Mouse (Mus musculus): Measurements from ENCODE around the gene Arhgap21.
A peak's percentile ranks its signal among the peaks of the same experiment; 100 is the strongest.

Arhgap21 gene

DNA sequence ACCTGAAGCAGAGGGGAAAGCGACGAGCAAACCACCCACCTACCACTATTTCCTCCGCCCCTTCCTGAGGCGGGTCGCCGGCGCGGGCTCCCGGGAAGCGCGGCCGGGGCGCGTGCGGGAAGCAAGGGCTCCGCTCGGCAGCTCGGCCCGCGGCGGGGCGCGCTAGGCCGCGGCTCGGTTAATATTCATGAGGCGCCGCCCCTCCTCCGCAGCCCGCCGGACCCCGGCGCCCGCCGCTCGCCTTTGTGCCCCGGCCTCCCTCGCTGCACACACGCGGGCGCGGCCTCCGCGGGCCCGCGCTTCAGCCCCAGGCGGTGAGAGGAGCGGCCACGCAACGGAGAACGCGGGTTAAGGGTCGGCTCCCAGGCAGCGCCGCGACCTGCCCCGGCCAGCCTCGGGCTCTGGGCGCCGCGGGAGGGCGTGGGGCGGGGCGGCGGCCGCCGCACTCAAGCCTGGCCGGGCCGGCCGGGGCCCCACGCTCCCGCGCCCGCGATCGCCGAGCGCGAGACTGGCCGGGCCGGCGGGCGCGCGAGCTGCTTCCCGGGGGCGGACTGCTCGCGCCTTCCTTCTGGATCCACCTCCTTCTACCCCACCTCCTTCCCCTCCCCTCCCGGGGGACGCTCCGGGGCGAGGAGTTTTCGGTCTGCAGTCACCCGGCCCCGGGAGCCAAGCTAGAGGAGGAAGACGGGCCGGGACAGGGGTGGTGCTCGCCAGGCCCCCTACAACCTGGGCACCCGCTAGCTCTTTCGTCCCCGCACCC is at the start of gene Arhgap21:
Gene Arhgap21, minus strand, starts transcription at position 441 of the 760 bp plus-strand sequence.
- DNase-seq (ENCODE audit: low spot score) = peak; percentile 76

GRCm38 (mm10) chr2:21016589-21016988 is 47.9 kb upstream of the Arhgap21 start:
- DNase-seq (ENCODE audit: low spot score) = no peak

GRCm38 (mm10) chr2:21010806-21011397 is 42.2 kb upstream of the Arhgap21 start:
- peak; percentile 35 for DNase-seq (ENCODE audit: low spot score)

DNA sequence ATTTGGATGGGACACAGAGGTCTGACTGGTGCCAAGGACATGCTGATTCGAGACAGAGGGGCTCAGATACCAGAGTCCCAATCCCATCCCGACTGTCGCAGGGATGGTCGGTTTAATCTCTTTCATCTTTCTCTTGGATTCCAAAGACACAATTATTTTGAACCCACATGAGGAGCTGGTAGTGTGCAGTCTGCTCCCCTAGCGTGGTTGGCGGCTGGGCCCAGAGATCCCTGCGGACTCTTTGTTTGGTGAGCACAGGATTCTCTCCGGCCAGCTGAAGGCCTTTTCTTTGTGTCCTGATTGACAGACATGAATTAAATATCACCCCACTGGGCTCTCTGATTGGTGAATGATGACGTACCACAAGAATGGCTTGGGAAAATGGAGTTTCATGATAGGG is 41.5 kb upstream of the Arhgap21 start:
- DNase-seq (ENCODE audit: low spot score) = peak; percentile 73

DNA sequence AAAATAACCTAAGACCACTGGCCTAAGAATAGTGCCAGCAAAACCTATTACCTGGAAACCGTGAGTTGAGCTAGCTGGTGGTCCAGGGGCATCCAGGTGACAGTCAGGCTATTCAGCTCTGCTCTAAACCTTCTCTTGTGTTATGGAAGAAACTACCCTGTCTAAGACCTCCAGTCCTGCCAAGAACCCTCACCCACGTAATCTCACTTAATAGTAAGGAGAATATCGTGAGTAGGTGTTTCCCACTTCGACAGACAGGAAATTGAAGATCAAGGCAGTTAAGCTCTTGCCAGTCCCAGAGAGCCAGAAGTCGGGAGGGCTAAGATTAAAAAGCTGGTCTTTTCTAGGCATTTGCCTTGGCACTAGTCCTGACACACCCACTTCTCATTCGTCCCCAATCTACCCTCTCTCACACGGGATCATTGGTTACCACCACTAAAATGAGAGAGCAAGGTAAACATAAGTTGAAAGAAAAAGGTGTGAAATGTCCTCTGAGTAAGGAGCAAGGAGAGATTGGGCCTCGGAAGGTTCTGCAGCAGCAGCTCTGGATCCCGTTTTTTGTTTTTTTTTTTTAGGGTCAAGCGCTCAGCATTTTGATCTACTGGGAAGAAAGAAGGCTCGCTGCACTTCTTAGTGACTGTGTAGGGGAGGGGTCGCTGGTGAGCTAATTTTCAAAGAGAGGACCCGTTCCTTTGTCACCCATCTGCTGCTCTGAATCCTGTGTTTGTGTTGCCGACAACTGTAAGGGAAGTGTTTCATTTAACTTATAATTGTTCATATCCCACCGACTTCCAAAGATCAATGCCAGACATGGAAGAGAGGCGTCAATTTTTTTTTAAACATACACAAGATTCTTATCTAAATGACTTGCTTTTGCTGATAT is 40.8 kb upstream of the Arhgap21 start:
- DNase-seq (ENCODE audit: low spot score) = peak; percentile 44

DNA sequence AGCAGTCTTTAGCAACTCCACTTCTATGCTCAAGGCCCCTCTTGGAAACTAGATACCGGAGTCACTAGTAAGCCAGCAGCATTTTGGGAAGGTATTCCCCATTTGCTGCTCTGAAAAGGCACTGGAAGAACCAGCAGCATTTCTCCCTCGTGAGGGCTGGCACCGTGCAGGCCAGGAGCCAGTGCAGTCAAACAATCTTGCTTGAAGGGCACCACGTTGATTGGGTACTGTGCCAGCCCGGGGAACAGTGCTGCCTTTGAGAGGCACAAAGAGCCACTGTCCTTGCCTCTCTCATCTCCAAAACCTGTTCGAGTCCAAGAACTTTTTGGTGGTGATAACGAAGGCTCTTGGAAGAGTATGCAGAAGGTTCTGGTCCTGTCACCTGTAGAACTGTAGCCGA is 33.9 kb upstream of the Arhgap21 start:
- no peak for DNase-seq (ENCODE audit: low spot score)

- DNase-seq (ENCODE audit: low spot score) = no peak
These were observed 32.5 kb upstream of the Arhgap21 start for GRCm38 (mm10) chr2:21001156-21001555.

DNA sequence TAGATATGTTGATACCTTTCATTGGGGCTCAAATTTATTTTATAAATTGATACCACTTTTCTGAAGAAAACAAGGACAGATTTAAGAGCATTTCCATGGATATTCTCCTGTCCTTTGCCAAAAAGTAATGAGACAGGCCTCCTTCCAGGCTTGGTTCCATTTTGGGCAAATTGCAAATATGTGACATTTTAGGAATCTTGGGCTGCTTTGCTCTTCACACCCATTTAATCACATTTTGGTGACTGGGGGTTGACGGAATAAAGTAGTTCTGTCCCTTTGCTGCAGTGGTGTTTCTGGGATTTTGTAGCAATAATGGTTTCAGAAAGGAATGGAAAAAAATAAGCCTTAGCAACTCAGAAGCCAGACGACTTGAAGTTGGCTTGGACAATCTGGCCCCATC is 26.9 kb upstream of the Arhgap21 start:
- no peak for DNase-seq (ENCODE audit: low spot score)

GRCm38 (mm10) chr2:20991508-20991907 is 22.8 kb upstream of the Arhgap21 start:
- no peak for DNase-seq (ENCODE audit: low spot score)

DNA sequence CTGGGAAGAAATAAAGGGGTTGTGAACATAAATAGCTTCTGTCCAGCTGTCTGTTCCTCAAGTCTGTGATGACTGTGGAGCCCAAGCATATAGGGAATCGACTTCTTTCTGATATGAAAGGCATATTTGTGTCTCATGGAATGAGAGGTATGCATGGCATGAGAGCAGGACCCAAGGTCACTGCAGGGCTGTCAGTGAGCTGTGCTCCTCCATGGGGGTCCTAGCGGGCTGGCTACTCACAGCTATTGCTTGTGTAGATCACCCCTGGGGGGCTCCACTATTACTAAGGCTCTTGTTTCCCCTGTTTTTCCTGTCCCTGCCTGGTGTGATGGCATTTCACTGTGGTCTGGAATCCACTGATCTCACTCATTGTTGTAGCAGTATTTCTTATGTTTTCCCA is 22.2 kb upstream of the Arhgap21 start:
- peak; percentile 24 for DNase-seq (ENCODE audit: low spot score)

GRCm38 (mm10) chr2:20990056-20990455 is 21.4 kb upstream of the Arhgap21 start:
- no peak for DNase-seq (ENCODE audit: low spot score)

- DNase-seq (ENCODE audit: low spot score) = no peak
These were observed 19.1 kb upstream of the Arhgap21 start for GRCm38 (mm10) chr2:20987822-20988221.

GRCm38 (mm10) chr2:20978726-20979125 is 10.0 kb upstream of the Arhgap21 start:
- no peak for DNase-seq (ENCODE audit: low spot score)

DNA sequence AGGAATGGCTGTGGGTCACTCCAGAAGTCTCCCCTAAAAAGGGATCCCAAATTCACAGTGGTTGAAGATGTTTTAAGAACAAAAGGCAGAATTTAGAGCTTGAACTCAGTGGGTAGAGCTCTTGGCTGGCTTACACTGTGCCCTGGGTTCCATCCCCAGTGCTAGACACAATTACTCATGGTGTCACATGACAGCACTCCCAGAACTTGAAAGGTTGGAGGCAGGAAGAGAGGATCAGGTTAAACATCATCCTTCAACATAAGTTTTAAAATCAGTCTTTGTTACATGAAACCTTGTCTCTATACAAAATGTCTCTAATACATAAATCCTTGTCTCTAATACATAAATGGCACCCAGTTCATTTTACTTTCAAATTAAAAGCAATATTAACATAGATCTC is 8.4 kb upstream of the Arhgap21 start:
- no peak for DNase-seq (ENCODE audit: low spot score)

DNA sequence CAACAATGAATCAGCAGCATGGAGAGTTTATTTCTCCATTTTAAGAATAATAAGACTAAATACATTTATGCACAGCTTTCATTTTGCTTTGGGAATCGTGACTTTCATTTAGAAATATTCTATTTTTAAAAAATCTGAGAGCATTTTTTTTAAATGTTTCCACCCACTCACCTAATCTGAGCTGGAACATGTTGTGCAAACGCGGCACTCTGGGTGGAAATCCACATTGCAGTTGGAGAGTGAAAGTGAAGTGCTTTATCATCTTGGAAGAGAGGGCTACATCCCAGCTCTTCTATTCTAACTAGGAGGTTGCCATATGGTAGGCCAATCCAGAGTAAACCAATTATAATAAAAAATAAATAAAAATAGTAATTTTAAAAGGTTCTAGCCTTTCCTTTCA is 4.8 kb upstream of the Arhgap21 start:
- no peak for DNase-seq (ENCODE audit: low spot score)

- DNase-seq (ENCODE audit: low spot score) = no peak
These were observed 3.5 kb upstream of the Arhgap21 start for GRCm38 (mm10) chr2:20972180-20972579.

DNA sequence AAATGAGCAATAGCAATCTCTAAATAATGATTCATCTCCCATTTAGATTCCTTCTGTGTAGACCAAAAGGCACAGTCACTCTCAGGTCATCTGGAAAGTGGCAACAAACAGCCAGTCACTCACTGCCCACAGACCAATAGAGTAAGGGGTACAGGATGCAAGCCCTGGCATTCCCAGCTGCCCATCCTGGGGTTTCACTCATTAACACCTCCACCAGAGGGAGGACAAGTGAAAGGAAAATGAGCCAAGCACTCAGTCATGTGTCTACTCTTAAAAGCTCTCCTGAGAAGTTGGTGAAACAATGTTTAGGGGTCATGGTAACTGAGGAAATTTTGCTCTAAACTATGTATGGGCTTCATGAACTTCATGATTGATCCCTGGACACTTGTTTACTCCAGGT is 2.9 kb upstream of the Arhgap21 start:
- no peak for DNase-seq (ENCODE audit: low spot score)

DNA sequence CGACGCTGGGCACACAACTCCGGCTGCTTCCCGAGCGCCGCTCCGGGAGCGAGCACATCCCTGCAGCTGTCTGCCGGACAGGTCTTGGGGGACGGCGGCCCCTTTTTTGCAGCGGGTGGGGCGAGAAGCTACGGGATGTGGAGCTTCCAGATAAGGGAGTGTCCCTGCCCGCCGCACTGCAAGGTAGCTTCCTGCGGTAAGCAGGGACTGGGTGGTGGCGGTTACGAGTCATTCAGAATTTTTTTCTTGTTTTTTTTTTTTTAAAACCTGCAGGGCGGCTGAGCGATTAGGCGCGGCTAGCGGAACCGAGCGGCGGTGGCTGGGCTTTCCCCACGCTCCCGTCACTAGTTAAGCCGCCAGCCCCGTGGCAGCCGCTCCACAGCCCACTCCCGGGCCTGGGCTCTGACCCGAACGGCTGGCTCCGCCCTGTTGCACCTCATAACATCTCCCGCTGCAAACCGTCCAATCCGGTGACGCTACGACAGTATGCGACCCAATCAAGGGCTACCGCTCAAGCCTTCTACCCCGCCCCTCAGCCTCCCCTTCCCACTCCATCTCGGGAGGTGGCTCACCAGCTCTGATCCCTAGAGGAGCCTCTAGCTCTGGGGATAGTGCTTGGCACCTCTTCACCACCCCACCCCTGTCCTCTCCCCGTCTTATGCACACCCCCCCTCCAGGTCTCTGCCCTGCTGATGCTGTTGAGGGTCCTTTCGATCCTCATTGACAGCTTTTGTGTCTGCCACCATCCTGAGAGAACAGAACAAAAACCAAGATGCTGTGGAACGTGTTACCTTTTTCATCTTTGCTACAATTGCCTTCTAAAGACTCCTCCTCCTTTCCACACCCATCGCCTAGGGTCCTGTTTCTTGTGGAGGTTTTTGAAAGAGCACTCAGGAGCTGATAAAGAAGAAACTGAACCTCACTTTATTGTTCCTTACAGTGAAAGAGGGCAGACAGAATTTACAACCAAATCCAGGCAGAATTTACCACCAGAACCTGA is 820 bp upstream of the Arhgap21 start:
- DNase-seq (ENCODE audit: low spot score) = peak; percentile 98

- peak; percentile 34 for DNase-seq (ENCODE audit: low spot score)
These were observed 882 bp downstream of the Arhgap21 start for GRCm38 (mm10) chr2:20967646-20968351.

- DNase-seq (ENCODE audit: low spot score) = peak; percentile 74
These were observed 1.5 kb downstream of the Arhgap21 start for GRCm38 (mm10) chr2:20967101-20967645.
